Mouse (Mus musculus): ENCODE results near the gene Tgm2. TPM values are rescaled to one million over a fixed set of nuclear protein-coding genes. Genes with fewer than 3 reads are reported as not detected.
A peak's percentile ranks its signal among the peaks of the same experiment; 100 is the strongest.

The Tgm2 gene
- polyA plus RNA-seq, 1 experiment from 2014 or later: 67.7 TPM

- Histone ChIP-seq H3K4me3 (replicated peaks) (no peak overlapping the region), H3K4me2 (no peak overlapping the region), H3K36me3 (replicated peaks) (no peaks in the 10 kb centered on the region), H3K27ac (replicated peaks) (no peak overlapping the region), H3K9ac (no peak overlapping the region), H3K4me1 (replicated peaks) (peaks cover 32% of the 10 kb centered on the region), H3K27me3 (no peaks in the 10 kb centered on the region), H3K9me3 (replicated peaks) (no peaks in the 10 kb centered on the region)
- 37% methylated on average over 9 of the region's 9 CpGs for WGBS (ENCODE audit: insufficient replicate concordance)
- no peak for ATAC-seq (ENCODE audit: insufficient read depth)
These were observed 21.4 kb upstream of the Tgm2 start for GRCm38 (mm10) chr2:158167496-158168205.

DNA sequence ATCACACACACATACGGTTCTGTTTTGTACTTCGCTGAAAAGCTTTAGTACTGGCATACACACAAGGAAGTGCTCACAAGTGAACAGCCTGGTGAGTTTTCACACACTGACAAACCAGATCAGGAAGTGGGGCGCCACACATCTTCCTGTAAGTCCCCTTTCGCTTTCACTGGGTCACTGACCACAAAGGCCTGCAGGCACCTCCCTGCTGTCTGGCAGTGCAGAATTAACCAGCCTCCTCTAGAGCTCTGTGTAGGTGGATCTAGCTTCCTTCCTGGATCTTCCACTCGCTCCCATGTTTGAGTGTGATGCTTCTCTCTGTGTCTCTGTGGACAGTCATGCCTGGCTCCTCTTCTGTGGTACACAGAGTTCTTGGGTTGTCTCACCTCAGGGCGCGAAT is 20.4 kb upstream of the Tgm2 start:
- H3K27me3 ChIP-seq: no peaks in the 10 kb centered on the region
- no peak overlapping the region for H3K9ac ChIP-seq
- peaks cover 41% of the 10 kb centered on the region for H3K4me1 ChIP-seq (replicated peaks)
- no peak overlapping the region for H3K27ac ChIP-seq (replicated peaks)
- H3K9me3 ChIP-seq (replicated peaks): no peaks in the 10 kb centered on the region
- no peaks in the 10 kb centered on the region for H3K36me3 ChIP-seq (replicated peaks)
- H3K4me3 ChIP-seq (replicated peaks): no peak overlapping the region
- H3K4me2 ChIP-seq: no peak overlapping the region
- 0 out of 2 replicates have a peak, but pooled peaks have one; percentile 17 for ATAC-seq (ENCODE audit: insufficient read depth)
- 23% methylated on average over 7 of the region's 7 CpGs for WGBS (ENCODE audit: insufficient replicate concordance)

GRCm38 (mm10) chr2:158165776-158166175 is 19.5 kb upstream of the Tgm2 start:
- no peaks in the 10 kb centered on the region for H3K27me3 ChIP-seq
- no peaks in the 10 kb centered on the region for H3K36me3 ChIP-seq (replicated peaks)
- no peak overlapping the region for H3K27ac ChIP-seq (replicated peaks)
- no peaks in the 10 kb centered on the region for H3K9me3 ChIP-seq (replicated peaks)
- H3K4me3 ChIP-seq (replicated peaks): no peak overlapping the region
- ATAC-seq (ENCODE audit: insufficient read depth): no peak
- no peak overlapping the region for H3K4me2 ChIP-seq
- 67% methylated on average over 4 of the region's 4 CpGs for WGBS (ENCODE audit: insufficient replicate concordance)
- H3K4me1 ChIP-seq (replicated peaks): peaks cover 50% of the 10 kb centered on the region
- no peak overlapping the region for H3K9ac ChIP-seq

- Histone ChIP-seq H3K27me3 (no peaks in the 10 kb centered on the region), H3K4me3 (replicated peaks) (no peak overlapping the region), H3K4me2 (no peak overlapping the region), H3K9me3 (replicated peaks) (no peaks in the 10 kb centered on the region), H3K4me1 (replicated peaks) (peaks cover 63% of the 10 kb centered on the region), H3K27ac (replicated peaks) (no peak overlapping the region), H3K36me3 (replicated peaks) (no peaks in the 10 kb centered on the region), H3K9ac (no peak overlapping the region)
- ATAC-seq (ENCODE audit: insufficient read depth): no peak
- WGBS (ENCODE audit: insufficient replicate concordance): 28% methylated on average over 6 of the region's 6 CpGs
These were observed 16.8 kb upstream of the Tgm2 start for GRCm38 (mm10) chr2:158163034-158163433.

- Histone ChIP-seq H3K9me3 (replicated peaks) (no peaks in the 10 kb centered on the region), H3K4me2 (no peak overlapping the region), H3K4me3 (replicated peaks) (no peak overlapping the region), H3K4me1 (replicated peaks) (peaks cover 59% of the 10 kb centered on the region), H3K9ac (peak overlapping the region; percentile 9; the same call in 1 of the 2 replicates), H3K27ac (replicated peaks) (0 out of 2 replicates have a peak overlapping the region, but pooled peaks have one; percentile 24), H3K27me3 (no peaks in the 10 kb centered on the region), H3K36me3 (replicated peaks) (no peaks in the 10 kb centered on the region)
- WGBS (ENCODE audit: insufficient replicate concordance): 61% methylated on average over 6 of the region's 6 CpGs
- ATAC-seq (ENCODE audit: insufficient read depth): no peak
These were observed 15.5 kb upstream of the Tgm2 start for GRCm38 (mm10) chr2:158161761-158162160.

- Histone ChIP-seq H3K4me1 (replicated peaks) (peaks cover 63% of the 10 kb centered on the region), H3K27ac (replicated peaks) (peak overlapping the region; percentile 67), H3K4me3 (replicated peaks) (peak overlapping the region; percentile 37), H3K9me3 (replicated peaks) (no peaks in the 10 kb centered on the region), H3K36me3 (replicated peaks) (no peaks in the 10 kb centered on the region), H3K9ac (peak overlapping the region; percentile 37; the same call in 1 of the 2 replicates), H3K27me3 (no peaks in the 10 kb centered on the region), H3K4me2 (peak overlapping the region; percentile 64)
- 15% methylated on average over 7 of the region's 7 CpGs for WGBS (ENCODE audit: insufficient replicate concordance)
- ATAC-seq (ENCODE audit: insufficient read depth): peak; percentile 40; the same call in 1 of the 2 replicates
These were observed 13.4 kb upstream of the Tgm2 start for GRCm38 (mm10) chr2:158159376-158160235.

DNA sequence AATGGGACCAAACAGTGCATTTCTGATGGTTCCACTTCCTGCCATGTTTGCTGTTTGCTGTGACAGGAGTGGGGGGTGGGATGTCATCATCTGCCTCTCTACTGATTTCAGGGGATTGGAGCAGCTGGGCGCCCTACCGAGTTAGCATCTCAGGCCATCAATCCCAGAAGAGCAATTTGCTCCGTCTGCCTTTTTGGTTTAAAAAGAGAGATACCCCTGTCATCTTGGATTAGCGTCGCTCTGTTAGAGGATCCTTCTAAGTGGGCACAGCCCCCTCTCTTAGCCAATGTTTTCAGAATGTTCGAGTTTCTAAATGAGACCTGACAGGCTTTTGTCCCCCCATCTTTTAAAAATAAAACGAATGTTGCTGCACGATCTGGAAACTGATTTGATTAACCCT is 11.4 kb upstream of the Tgm2 start:
- no peaks in the 10 kb centered on the region for H3K9me3 ChIP-seq (replicated peaks)
- H3K27me3 ChIP-seq: no peaks in the 10 kb centered on the region
- no peak overlapping the region for H3K4me2 ChIP-seq
- no peak for ATAC-seq (ENCODE audit: insufficient read depth)
- H3K4me1 ChIP-seq (replicated peaks): peaks cover 74% of the 10 kb centered on the region
- no peaks in the 10 kb centered on the region for H3K36me3 ChIP-seq (replicated peaks)
- no peak overlapping the region for H3K9ac ChIP-seq
- no peak overlapping the region for H3K27ac ChIP-seq (replicated peaks)
- H3K4me3 ChIP-seq (replicated peaks): no peak overlapping the region
- 77% methylated on average over 8 of the region's 8 CpGs for WGBS (ENCODE audit: insufficient replicate concordance)

DNA sequence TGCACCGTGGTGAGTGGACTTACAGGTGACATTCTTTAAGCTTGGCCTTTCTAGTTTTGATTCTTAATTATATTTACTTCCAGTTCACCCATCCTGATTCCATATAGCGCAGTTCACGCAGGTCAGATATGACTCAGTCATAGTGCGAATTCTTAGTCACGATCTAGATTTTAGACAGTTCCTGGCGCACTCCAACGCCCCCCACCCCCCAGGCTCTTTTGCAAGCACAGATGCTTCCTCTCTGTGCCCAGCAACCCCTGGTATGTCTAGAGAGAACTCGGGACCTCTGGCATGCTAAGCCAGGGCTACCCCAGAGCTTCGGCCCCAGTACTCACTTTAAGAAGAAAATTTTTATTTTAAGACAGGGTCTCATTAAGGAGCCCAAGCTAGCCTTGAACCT is 10.3 kb upstream of the Tgm2 start:
- Histone ChIP-seq H3K27me3 (no peaks in the 10 kb centered on the region), H3K27ac (replicated peaks) (peak overlapping the region; percentile 81; the same call in 1 of the 2 replicates), H3K36me3 (replicated peaks) (no peaks in the 10 kb centered on the region), H3K4me3 (replicated peaks) (no peak overlapping the region), H3K9ac (no peak overlapping the region), H3K9me3 (replicated peaks) (no peaks in the 10 kb centered on the region), H3K4me1 (replicated peaks) (peaks cover 74% of the 10 kb centered on the region), H3K4me2 (no peak overlapping the region)
- 56% methylated on average over 9 of the region's 9 CpGs for WGBS (ENCODE audit: insufficient replicate concordance)
- ATAC-seq (ENCODE audit: insufficient read depth): no peak

DNA sequence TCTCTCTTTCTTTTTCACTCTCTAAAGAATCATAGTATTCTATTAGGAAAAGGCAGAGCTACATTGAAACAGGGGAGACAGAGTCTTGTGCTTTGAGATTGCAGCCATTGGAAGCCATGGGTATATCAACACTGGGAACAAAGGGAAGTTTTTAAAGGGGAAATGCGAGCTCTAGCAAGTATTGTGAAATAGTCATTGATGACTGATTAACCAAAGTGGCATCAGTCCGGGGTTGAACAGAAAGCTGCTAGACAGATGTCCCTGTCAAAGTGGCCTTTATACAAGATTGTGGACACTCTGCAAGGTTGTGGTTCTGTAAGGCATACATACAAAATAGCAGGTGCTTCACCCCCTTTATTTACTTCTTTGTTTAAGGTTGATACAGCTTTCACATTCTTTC is 9.4 kb upstream of the Tgm2 start:
- peak overlapping the region; percentile 81 for H3K27ac ChIP-seq (replicated peaks)

GRCm38 (mm10) chr2:158155101-158155500 is 8.9 kb upstream of the Tgm2 start:
- H3K9ac ChIP-seq: no peak overlapping the region
- H3K4me1 ChIP-seq (replicated peaks): peaks cover 60% of the 10 kb centered on the region
- 70% methylated on average over 7 of the region's 7 CpGs for WGBS (ENCODE audit: insufficient replicate concordance)
- H3K36me3 ChIP-seq (replicated peaks): no peaks in the 10 kb centered on the region
- H3K27me3 ChIP-seq: no peaks in the 10 kb centered on the region
- no peak for ATAC-seq (ENCODE audit: insufficient read depth)
- no peak overlapping the region for H3K4me3 ChIP-seq (replicated peaks)
- H3K9me3 ChIP-seq (replicated peaks): no peaks in the 10 kb centered on the region; the same call in 1 of the 2 replicates
- no peak overlapping the region for H3K4me2 ChIP-seq
- H3K27ac ChIP-seq (replicated peaks): peak overlapping the region; percentile 81

More for the DNA sequence above, 9.4 kb upstream of the Tgm2 start:
- 36% methylated on average over 2 of the region's 2 CpGs for WGBS (ENCODE audit: insufficient replicate concordance)
- H3K4me2 ChIP-seq: no peak overlapping the region
- H3K9ac ChIP-seq: no peak overlapping the region
- H3K27me3 ChIP-seq: no peaks in the 10 kb centered on the region
- no peaks in the 10 kb centered on the region for H3K36me3 ChIP-seq (replicated peaks)
- peaks cover 65% of the 10 kb centered on the region for H3K4me1 ChIP-seq (replicated peaks)
- peak; percentile 20; the same call in 1 of the 2 replicates for ATAC-seq (ENCODE audit: insufficient read depth)
- no peaks in the 10 kb centered on the region; the same call in 1 of the 2 replicates for H3K9me3 ChIP-seq (replicated peaks)
- H3K4me3 ChIP-seq (replicated peaks): no peak overlapping the region

DNA sequence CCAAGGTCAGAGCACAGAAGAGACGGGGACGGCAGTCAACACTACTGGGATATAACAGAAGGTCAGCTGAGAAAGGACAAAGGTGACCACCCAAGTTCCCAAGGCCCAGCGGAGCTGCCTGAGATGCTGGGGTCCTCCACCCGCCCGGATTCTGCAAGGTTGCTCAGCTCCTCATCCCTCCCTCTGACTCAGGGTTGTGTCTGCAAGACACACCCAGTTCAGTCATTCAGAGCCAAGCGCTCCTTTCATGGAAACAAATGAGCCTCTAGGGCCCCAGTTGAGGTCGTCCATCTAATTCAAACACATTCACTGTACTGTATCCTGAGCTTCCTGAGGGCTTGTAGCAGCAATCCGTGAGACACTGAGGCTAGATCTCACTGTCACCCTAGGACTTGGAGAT is 8.4 kb upstream of the Tgm2 start:
- Histone ChIP-seq H3K4me2 (peak overlapping the region; percentile 88), H3K9ac (no peak overlapping the region), H3K36me3 (replicated peaks) (no peaks in the 10 kb centered on the region), H3K4me3 (replicated peaks) (no peak overlapping the region), H3K4me1 (replicated peaks) (peaks cover 55% of the 10 kb centered on the region), H3K27ac (replicated peaks) (peak overlapping the region; percentile 81; the same call in 1 of the 2 replicates), H3K27me3 (no peaks in the 10 kb centered on the region), H3K9me3 (replicated peaks) (no peaks in the 10 kb centered on the region; the same call in 1 of the 2 replicates)
- WGBS (ENCODE audit: insufficient replicate concordance): 65% methylated on average over 8 of the region's 8 CpGs
- no peak for ATAC-seq (ENCODE audit: insufficient read depth)
